Mouse (Mus musculus): ENCODE data around the gene Rhob.

Rhob gene

GRCm38 (mm10) chr12:8504131-8504530 is 4.3 kb upstream of the Rhob start:
- no peak for DNase-seq (ENCODE audit: low spot score in 2 of 2)

- DNase-seq (ENCODE audit: low spot score in 2 of 2) = no peak
Measured at GRCm38 (mm10) chr12:8502546-8502945, 2.7 kb upstream of the Rhob start.

- no peak for DNase-seq (ENCODE audit: low spot score in 2 of 2)
Measured at GRCm38 (mm10) chr12:8501571-8502305, 1.9 kb upstream of the Rhob start.

GRCm38 (mm10) chr12:8500597-8501570 is 1.1 kb upstream of the Rhob start:
- DNase-seq (ENCODE audit: low spot score in 2 of 2) = no peak

DNA sequence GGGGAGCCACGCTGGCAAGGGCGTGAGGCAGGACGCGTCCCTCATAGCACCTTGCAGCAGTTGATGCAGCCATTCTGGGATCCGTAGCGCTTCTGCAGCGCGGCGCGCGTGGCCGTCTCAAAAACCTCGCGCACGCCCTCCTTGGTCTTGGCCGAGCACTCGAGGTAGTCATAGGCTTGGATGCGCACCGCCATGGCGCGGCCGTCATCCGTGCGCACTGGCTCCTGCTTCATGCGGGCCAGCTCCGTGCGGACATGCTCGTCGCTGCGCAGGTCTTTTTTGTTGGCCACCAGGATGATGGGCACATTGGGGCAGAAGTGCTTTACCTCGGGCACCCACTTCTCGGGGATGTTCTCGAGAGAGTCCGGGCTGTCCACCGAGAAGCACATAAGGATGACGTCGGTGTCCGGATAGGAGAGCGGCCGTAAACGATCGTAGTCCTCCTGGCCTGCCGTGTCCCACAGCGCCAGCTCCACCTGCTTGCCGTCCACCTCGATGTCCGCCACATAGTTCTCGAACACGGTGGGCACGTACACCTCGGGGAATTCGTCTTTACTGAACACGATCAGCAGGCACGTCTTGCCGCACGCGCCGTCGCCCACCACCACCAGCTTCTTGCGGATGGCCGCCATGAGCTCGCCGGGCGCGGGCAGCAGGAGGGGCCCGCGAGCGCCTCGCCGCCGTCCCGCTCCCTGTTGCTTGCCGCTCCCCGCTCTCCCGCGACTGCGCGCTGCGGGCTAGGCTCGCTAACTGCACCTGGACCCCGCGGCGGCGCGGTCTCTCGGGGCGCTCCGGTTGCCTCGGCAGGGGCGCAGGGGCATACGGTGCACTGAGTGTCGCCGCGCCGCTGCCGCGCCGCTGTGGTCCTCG is 573 bp downstream of the Rhob start:
- DNase-seq (ENCODE audit: low spot score in 2 of 2) = peak in 1 of 2 experiments; percentile 19

GRCm38 (mm10) chr12:8498591-8499000 is 1.2 kb downstream of the Rhob start:
- DNase-seq (ENCODE audit: low spot score in 2 of 2) = no peak

GRCm38 (mm10) chr12:8498148-8498571 is 1.6 kb downstream of the Rhob start:
- no peak for DNase-seq (ENCODE audit: low spot score in 2 of 2)

DNA sequence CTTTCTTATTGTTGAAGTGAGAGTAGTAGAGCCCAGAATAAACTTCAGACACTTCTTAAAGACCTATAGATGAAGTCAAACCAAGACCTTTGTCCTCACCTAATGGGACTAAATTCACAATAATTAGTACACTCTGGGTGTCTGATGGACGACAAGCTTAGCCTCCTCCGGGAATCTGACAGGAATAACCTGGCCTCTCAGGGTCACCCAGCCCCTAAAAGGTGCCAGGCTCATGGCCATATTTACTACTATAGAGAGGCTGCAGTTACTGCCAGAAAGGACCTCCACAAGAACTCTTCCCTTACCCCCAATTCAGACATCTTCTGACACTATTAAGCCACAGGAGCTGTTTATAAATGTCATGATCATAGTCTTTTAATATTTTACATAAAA is 2.5 kb downstream of the Rhob start:
- no peak for DNase-seq (ENCODE audit: low spot score in 2 of 2)

GRCm38 (mm10) chr12:8496679-8497313 is 3.0 kb downstream of the Rhob start:
- no peak for DNase-seq (ENCODE audit: low spot score in 2 of 2)

GRCm38 (mm10) chr12:8495881-8496678 is 3.7 kb downstream of the Rhob start:
- no peak for DNase-seq (ENCODE audit: low spot score in 2 of 2)

DNA sequence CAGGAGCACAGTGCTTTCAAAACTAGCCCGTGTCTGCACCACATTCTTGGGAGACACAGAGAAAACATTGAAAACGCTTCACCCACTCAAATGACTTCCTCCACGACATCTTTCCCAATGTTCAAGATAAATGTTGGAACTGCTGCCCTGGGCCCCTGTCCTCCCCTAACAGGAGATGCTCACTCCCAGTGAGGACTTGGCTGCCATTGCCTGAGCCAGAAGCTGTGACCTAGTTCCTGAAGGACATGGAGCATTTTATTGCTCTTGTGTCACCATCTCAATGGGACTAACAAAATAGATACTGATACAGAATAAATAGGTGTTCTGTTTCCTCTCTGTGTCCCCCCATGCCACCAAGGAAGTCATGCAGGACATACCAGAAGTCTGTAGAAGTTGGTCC is 5.1 kb downstream of the Rhob start:
- DNase-seq (ENCODE audit: low spot score in 2 of 2) = no peak

GRCm38 (mm10) chr12:8493386-8493785 is 6.4 kb downstream of the Rhob start:
- DNase-seq (ENCODE audit: low spot score in 2 of 2) = no peak

DNA sequence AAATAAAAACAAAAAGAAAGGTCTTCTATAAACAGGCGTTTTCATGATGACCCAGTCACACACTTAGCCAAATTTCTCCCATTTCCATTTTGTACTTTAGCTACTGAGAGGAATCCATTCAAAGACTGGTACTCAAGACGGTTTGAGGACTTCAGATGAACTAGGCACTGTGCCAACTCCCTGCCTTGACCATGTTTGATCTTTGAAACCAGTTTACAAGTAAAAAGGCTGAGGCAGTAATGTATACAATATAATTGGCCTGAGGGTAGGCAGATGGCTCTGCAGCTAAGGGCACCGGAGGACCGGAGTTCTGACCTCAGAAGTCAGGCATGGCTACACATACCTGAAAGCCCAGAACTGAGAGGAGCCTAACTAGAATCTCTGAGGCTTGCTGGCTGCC is 10.7 kb downstream of the Rhob start:
- DNase-seq (ENCODE audit: low spot score in 2 of 2) = no peak

DNA sequence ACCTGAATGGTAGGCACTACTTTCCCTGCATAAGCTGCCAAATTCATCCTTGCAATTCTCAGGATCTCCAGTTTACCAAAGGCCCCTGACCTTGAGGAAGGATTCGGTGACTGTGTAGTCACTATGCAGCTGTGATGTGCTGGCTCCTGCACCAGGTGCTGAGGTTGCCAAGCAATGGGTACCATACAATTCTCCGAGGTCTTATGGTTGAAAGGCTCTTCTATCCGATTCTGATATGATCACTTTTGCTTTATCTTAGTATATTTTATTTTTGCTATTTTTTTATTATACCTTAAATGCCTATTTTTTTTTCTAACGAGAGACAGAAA is 11.2 kb downstream of the Rhob start:
- no peak for DNase-seq (ENCODE audit: low spot score in 2 of 2)

DNA sequence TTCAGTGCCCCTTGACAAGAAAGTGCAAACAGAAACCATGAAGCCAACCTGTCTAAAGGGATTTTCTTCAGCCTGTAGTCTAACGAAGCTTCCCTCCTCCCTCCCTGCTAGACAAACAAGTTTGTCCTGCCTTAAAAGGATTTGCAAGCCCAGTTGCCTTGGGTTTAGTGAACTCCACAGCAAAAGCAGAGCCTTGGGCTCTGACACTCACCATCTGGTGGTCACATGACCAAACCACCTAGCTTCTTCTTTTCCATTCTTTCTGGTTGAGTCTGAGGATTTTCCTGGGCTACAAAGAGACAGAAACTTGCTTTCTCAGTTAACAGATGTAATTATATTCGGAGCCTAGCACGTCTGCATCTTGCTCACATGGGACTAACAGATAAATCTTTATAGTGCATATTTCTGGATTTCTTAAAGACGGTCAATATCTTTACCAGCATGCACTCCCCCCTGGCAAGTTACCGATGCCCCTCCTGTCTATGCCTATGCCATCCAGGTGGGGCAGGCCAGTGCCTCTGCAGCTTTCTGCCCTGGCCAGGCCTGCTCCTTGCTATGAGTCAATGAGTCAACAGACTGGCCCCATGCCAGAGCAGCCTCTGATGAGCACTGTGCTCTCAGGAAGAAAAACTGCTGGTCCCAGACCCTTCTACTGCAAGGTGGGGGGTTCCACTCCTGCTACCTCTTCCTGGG is 11.7 kb downstream of the Rhob start:
- no peak for DNase-seq (ENCODE audit: low spot score in 2 of 2)

GRCm38 (mm10) chr12:8487281-8487680 is 12.5 kb downstream of the Rhob start:
- no peak for DNase-seq (ENCODE audit: low spot score in 2 of 2)

GRCm38 (mm10) chr12:8485247-8485646 is 14.6 kb downstream of the Rhob start:
- no peak for DNase-seq (ENCODE audit: low spot score in 2 of 2)

- DNase-seq (ENCODE audit: low spot score in 2 of 2) = no peak
Measured at GRCm38 (mm10) chr12:8482169-8482568, 17.6 kb downstream of the Rhob start.

DNA sequence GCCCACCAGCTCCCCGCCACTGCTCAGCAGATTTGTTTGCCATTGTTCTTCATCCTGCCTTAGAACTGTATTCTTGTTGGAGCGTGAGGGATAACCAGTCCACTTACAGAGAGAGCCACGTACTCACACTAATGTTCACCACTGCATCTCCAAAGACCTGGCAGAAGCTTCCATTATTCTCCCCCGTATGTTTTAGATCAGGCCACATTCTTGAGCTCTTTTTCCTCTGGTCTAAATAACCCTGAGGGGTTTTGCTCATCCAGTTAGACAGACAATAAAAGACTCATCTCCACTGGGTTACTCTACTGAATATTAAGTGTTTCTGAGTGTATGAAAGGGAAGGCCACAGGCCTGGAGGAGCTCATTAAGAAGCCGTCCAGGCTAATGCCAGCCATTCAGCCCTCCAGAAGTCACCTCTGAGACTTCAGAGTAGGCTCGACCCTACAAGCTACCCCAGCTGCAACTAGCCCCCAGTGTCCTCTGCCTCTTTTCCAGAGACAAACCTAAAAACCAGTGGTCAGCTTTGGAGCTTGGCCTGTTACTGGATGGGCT is 24.9 kb downstream of the Rhob start:
- DNase-seq (ENCODE audit: low spot score in 2 of 2) = no peak
